Mouse (Mus musculus) hindbrain, embryonic 13.5 days (tissue): ENCODE data around the gene Kctd2. TPM values are rescaled to one million over a fixed set of nuclear protein-coding genes. Genes with fewer than 3 reads are reported as not detected.

Experiments used
- ATAC-seq: fragments of 200-750 bp; cut with Nextera tagmentation; 2 replicates; pipeline ENCODE4 v1.8.0; 2017; ENCODE audit warnings: moderate TSS enrichment; ENCODE audit not compliant: low FRiP score
- H3K27ac ChIP-seq: fragments of 300-500 bp; sonication (generic); 2 replicates; pipeline ENCODE4 v1.5.1; 2015; ENCODE audit warnings: inconsistent platforms, mild to moderate bottlenecking, moderate library complexity
- H3K27me3 ChIP-seq: fragments of 300-500 bp; sonication (generic); 2 replicates; pipeline ENCODE4 v1.6.1; 2015; ENCODE audit warnings: mild to moderate bottlenecking, inconsistent platforms
- H3K36me3 ChIP-seq: fragments of 300-500 bp; sonication (generic); 2 replicates; pipeline ENCODE4 v1.6.1; 2015; ENCODE audit warnings: mild to moderate bottlenecking, inconsistent platforms
- H3K4me1 ChIP-seq: fragments of 300-500 bp; sonication (generic); replicated peaks from 2 replicates; pipeline ENCODE4 v1.6.1; 2015; ENCODE audit warnings: inconsistent platforms
- H3K4me2 ChIP-seq: fragments of 300-500 bp; sonication (generic); 2 replicates; pipeline ENCODE4 v1.6.1; 2015; ENCODE audit warnings: inconsistent platforms, mild to moderate bottlenecking, moderate library complexity
- H3K4me3 ChIP-seq: fragments of 300-500 bp; sonication (generic); 2 replicates; pipeline ENCODE4 v1.5.1; 2015; ENCODE audit warnings: mild to moderate bottlenecking, inconsistent platforms
- H3K9ac ChIP-seq: fragments of 300-500 bp; sonication (generic); 2 replicates; pipeline ENCODE4 v1.6.1; 2015; ENCODE audit warnings: mild to moderate bottlenecking, inconsistent platforms
- H3K9me3 ChIP-seq: fragments of 300-500 bp; sonication (generic); 2 replicates; pipeline ENCODE4 v1.6.1; 2016; ENCODE audit warnings: inconsistent platforms
- WGBS: fragments of 180-500 bp; shearing (Covaris S2); methylation state at CpG from one replicate; pipeline ENCODE4 v1.1.7; 2015; 5-methylcytosine and 5-hydroxymethylcytosine counted together
- polyA plus RNA-seq: library from polyadenylated mRNA; unstranded; fragments of >200 nt; fragmentation: Nextera tagmentation; extraction: Ambion mirVana; gene quantifications from 2 replicates; pipeline ENCODE4 v1.2.1, GENCODE M21; 2015

Kctd2 gene
- 17.7 and 22.2 TPM in 2 replicates for polyA plus RNA-seq

DNA sequence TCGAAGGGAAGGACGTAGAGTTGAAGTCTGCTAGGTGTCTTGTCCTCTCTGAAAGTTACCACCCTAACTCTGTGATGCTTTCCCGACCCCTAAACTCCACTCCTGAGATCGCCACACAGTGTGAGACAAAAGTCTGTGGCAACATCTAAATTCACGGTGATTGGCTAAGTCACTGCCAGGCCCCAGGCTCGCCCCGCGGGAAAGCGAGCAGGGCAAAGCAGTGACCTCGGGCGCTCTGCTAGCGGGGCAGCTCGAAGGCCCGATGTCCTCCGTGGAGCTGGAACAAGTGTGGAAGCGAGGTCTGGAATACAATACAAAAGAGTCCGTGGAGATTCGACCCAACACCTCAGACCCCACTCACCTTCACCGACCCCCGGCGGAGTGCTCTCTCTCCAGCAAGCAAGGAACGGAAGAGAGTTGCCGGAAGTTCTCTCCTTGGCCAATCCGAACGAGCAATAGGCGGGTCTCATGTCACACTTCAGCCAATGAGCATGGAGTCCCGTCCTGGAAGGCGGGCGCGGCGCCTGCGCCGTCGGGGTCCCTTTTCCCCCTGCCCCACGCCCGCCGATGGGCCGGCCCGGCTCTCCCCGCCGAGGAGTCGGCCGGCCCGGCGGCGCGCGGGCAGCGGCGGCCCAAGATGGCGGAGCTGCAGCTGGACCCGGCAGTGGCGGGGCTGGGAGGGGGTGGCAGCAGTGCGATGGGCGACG is at the start of gene Kctd2, which contains the start of gene Atp5h:
Gene Kctd2, plus strand, starts transcription at position 598 of the 707 bp plus-strand sequence.
Gene Atp5h, minus strand, starts transcription at position 432 of the 707 bp plus-strand sequence.
- no peaks in the 10 kb centered on the region for H3K9me3 ChIP-seq
- peak; percentile 97 for ATAC-seq
- H3K4me1 ChIP-seq: peaks cover 44% of the 10 kb centered on the region
- peak within 1 kb of the TSS; percentile 96 for H3K9ac ChIP-seq
- peak within 1 kb of the TSS; percentile 90 for H3K4me3 ChIP-seq
- WGBS: under 1% methylated on average over 55 of the region's 56 CpGs
- no peaks in the 10 kb centered on the region for H3K27me3 ChIP-seq
- H3K36me3 ChIP-seq: peaks cover 41% of the 10 kb centered on the region
- H3K27ac ChIP-seq: peak within 1 kb of the TSS; percentile 92
- H3K4me2 ChIP-seq: peak within 1 kb of the TSS; percentile 99

GRCm38 (mm10) chr11:115370368-115370767 is 49.6 kb upstream of the Kctd2 start:
- Histone ChIP-seq H3K4me3 (no peak overlapping the region), H3K9ac (no peak overlapping the region), H3K4me1 (peaks cover 36% of the 10 kb centered on the region), H3K27ac (no peak overlapping the region), H3K4me2 (no peak overlapping the region), H3K9me3 (no peaks in the 10 kb centered on the region), H3K27me3 (peaks cover 39% of the 10 kb centered on the region), H3K36me3 (no peaks in the 10 kb centered on the region)
- 57% methylated on average over 7 of the region's 7 CpGs for WGBS
- no peak for ATAC-seq

DNA sequence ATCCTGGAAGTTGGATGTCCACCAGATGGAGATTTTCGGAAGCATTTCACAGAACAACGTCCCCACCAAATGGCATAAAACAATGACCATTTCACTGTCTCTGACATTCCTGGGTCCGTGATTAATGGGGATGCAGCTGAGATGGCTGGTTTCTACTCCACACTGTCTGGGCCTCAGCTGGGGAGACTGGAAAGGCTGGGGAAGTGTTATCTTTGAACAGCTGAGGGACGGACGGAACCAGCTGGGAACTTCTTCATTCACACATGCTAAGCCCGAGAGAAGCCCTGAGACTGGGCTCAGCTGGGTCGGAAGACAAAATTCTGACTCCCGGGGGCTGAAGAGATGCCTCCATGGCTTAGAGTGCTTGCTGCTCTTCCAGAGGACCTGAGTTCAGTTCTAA is 48.6 kb upstream of the Kctd2 start:
- no peaks in the 10 kb centered on the region for H3K9me3 ChIP-seq
- ATAC-seq: no peak
- WGBS: 48% methylated on average over 8 of the region's 8 CpGs
- H3K4me1 ChIP-seq: peaks cover 26% of the 10 kb centered on the region
- H3K27ac ChIP-seq: no peak overlapping the region
- no peak overlapping the region for H3K4me3 ChIP-seq
- no peak overlapping the region; the same call in 1 of the 2 replicates for H3K9ac ChIP-seq
- no peaks in the 10 kb centered on the region for H3K36me3 ChIP-seq
- H3K27me3 ChIP-seq: peaks cover 42% of the 10 kb centered on the region
- no peak overlapping the region for H3K4me2 ChIP-seq

DNA sequence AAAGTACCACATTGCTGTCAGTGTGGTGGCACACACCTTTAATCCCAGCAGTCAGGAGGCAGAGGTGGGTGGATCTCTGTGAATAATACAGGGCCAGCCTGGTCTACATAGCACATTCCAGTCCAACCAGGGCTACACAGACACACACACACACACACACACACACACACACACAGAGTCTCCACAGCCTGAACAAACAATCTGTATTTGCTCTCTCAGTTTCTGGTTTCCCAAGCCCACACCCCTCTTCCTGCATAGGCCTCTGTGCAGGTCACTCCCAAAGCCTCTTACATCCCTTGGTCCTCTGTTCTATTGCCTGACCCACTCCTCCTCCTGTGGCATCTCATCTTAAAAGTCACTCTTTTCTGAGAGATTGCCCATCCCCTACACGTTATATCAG is 47.9 kb upstream of the Kctd2 start:
- Histone ChIP-seq H3K9ac (no peak overlapping the region), H3K27me3 (peaks cover 46% of the 10 kb centered on the region)
- 69% methylated on average over 1 of the region's 1 CpGs for WGBS

GRCm38 (mm10) chr11:115372737-115373136 is 47.2 kb upstream of the Kctd2 start:
- Histone ChIP-seq H3K4me3 (no peak overlapping the region), H3K4me2 (no peak overlapping the region), H3K27me3 (peaks cover 46% of the 10 kb centered on the region), H3K9me3 (no peaks in the 10 kb centered on the region), H3K27ac (no peak overlapping the region), H3K9ac (no peak overlapping the region), H3K4me1 (peaks cover 16% of the 10 kb centered on the region), H3K36me3 (no peaks in the 10 kb centered on the region)
- no peak for ATAC-seq
- 48% methylated on average over 2 of the region's 2 CpGs for WGBS

More for the DNA sequence above, 47.9 kb upstream of the Kctd2 start:
- Histone ChIP-seq H3K9me3 (no peaks in the 10 kb centered on the region), H3K36me3 (no peaks in the 10 kb centered on the region), H3K4me3 (no peak overlapping the region), H3K4me1 (peaks cover 20% of the 10 kb centered on the region), H3K4me2 (no peak overlapping the region), H3K27ac (no peak overlapping the region)
- no peak for ATAC-seq

DNA sequence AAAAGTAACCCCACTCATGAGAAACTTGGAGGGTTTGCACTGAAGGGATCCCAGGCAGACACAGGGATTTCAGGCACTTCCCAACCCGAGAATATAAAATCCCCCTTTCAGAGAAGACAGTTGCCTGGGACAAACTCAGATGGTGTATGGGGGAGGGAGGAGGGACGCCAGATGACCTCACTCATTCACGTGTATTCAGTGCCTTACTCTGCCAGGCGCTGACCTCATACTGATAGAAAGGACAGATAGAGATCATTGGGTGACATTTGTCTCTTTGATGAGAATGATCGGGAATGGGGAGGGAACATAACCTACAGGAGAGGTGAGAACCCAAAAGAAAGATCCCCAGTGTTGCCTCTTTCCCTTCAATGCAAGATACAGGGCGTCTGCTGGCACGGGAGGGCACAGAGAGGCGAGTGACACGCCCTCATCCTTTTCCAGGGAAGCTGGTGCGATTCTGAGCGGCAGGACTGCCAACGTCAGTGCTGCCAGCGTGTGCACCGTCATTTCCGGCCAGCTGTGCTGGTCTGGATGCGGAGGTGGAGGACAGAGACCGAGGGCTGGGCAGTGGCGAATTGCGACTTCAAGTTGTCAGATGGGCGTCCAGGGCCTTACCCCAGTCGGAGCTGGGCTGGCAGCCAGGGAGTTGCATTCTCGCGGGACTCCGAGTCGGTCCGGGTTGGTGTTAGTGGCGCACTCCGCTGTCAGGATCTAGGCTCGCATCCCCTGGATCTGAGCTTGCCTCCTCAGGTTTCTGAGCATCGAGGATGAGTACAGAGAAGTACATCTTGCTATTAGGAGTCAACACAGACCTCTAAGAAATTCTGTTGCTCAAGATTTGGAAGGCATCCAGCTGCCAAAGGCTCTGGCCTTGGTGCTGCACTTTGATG is 45.9 kb upstream of the Kctd2 start:
- Histone ChIP-seq H3K9ac (peak overlapping the region; percentile 78), H3K9me3 (no peaks in the 10 kb centered on the region), H3K27me3 (peaks cover 38% of the 10 kb centered on the region), H3K27ac (peak overlapping the region; percentile 80), H3K4me1 (peaks cover 16% of the 10 kb centered on the region), H3K4me2 (peak overlapping the region; percentile 66), H3K36me3 (no peaks in the 10 kb centered on the region), H3K4me3 (peak overlapping the region; percentile 52)
- ATAC-seq: peak; percentile 67
- 2% methylated on average over 30 of the region's 30 CpGs for WGBS

- WGBS: 68% methylated on average over 12 of the region's 12 CpGs
- Histone ChIP-seq H3K4me1 (peaks cover 16% of the 10 kb centered on the region), H3K27ac (peak overlapping the region; percentile 80; the same call in 1 of the 2 replicates), H3K9me3 (no peaks in the 10 kb centered on the region), H3K4me3 (peak overlapping the region; percentile 52), H3K9ac (peak overlapping the region; percentile 78), H3K27me3 (peaks cover 30% of the 10 kb centered on the region), H3K36me3 (no peaks in the 10 kb centered on the region), H3K4me2 (peak overlapping the region; percentile 66)
- ATAC-seq: no peak
Measured at GRCm38 (mm10) chr11:115374695-115375425, 45.1 kb upstream of the Kctd2 start.

DNA sequence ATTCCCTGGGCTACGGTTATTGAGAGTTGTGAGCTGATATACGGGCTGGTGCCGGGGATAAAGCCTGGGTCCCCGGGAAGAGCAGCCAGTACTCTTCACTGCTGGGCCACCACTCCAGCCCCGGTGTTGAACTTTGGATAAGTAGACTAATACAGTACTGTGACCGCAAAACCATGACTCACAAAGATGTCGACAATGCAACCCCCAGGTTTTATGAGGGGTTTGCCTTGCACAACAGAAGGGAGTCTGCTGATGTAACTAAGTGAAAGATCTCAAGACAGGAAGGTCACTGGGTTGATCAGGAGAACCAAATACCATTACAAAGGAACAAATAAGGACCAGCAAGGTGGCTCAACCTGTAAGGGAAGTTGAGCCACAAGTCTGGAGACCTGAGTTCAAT is 43.2 kb upstream of the Kctd2 start:
- Histone ChIP-seq H3K27me3 (peaks cover 25% of the 10 kb centered on the region), H3K9ac (no peak overlapping the region), H3K4me3 (no peak overlapping the region), H3K4me1 (peaks cover 21% of the 10 kb centered on the region), H3K36me3 (no peaks in the 10 kb centered on the region), H3K4me2 (no peak overlapping the region), H3K27ac (no peak overlapping the region), H3K9me3 (no peaks in the 10 kb centered on the region)
- WGBS: 76% methylated on average over 7 of the region's 7 CpGs
- ATAC-seq: no peak

GRCm38 (mm10) chr11:115377254-115377653 is 42.7 kb upstream of the Kctd2 start:
- Histone ChIP-seq H3K4me1 (peaks cover 21% of the 10 kb centered on the region), H3K4me3 (no peak overlapping the region), H3K27ac (no peak overlapping the region), H3K9me3 (no peaks in the 10 kb centered on the region), H3K9ac (no peak overlapping the region), H3K4me2 (no peak overlapping the region), H3K36me3 (no peaks in the 10 kb centered on the region), H3K27me3 (peaks cover 20% of the 10 kb centered on the region)
- WGBS: 93% methylated on average over 4 of the region's 4 CpGs
- no peak for ATAC-seq

GRCm38 (mm10) chr11:115377854-115378253 is 42.1 kb upstream of the Kctd2 start:
- Histone ChIP-seq H3K9me3 (no peaks in the 10 kb centered on the region), H3K4me1 (peaks cover 26% of the 10 kb centered on the region), H3K27me3 (peaks cover 17% of the 10 kb centered on the region), H3K9ac (no peak overlapping the region), H3K36me3 (no peaks in the 10 kb centered on the region), H3K27ac (no peak overlapping the region), H3K4me2 (no peak overlapping the region), H3K4me3 (no peak overlapping the region)
- ATAC-seq: no peak
- WGBS: 86% methylated on average over 7 of the region's 7 CpGs

DNA sequence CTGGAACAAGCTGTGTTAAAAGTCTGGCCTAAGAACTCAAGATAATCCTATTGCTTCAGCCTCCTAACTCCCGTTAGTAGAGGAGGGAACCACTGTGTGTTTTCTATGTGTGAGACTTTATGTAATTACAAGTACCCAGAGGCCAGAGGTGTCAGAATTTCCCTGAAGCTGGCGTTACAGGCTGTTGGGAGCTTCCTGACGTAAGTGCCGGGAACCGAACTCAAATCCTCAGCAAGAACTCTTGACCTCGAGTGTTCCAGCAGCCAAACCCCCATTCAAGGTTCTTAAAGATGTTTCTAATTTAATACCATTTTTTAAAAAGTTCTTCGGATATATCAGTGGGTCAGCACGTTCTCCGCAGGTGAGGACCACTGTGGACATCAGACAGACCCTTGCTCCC is 38.7 kb upstream of the Kctd2 start:
- Histone ChIP-seq H3K4me3 (peak overlapping the region; percentile 86), H3K27ac (peak overlapping the region; percentile 97), H3K9ac (peak overlapping the region; percentile 97; the same call in 1 of the 2 replicates), H3K27me3 (0 out of 2 replicates have a peak, but pooled peaks cover 4% of the 10 kb centered on the region), H3K4me2 (peak overlapping the region; percentile 93), H3K9me3 (no peaks in the 10 kb centered on the region), H3K4me1 (peaks cover 43% of the 10 kb centered on the region), H3K36me3 (no peaks in the 10 kb centered on the region)
- ATAC-seq: no peak
- 13% methylated on average over 9 of the region's 9 CpGs for WGBS
